Mouse (Mus musculus): ENCODE measurements around the gene Reln.

GRCm38 (mm10) chr5:21957061-21957460 is 387.4 kb downstream of the Reln start:
- TF ChIP-seq POLR2A (IDR thresholded peaks at IDR 0.05; ENCODE audit: borderline replicate concordance, extremely low read depth, low read depth, low read length), result no peak
- no peak for TF ChIP-seq CTCF (IDR thresholded peaks at IDR 0.05; ENCODE audit: insufficient read depth, low read length)
